Mouse (Mus musculus): Measurements from ENCODE around the gene Dlg2. TPM values are rescaled to one million over a fixed set of nuclear protein-coding genes. Genes with fewer than 3 reads are reported as not detected.

The Dlg2 gene
- polyA plus RNA-seq, 1 experiment from 2014 or later: 7.2 TPM

DNA sequence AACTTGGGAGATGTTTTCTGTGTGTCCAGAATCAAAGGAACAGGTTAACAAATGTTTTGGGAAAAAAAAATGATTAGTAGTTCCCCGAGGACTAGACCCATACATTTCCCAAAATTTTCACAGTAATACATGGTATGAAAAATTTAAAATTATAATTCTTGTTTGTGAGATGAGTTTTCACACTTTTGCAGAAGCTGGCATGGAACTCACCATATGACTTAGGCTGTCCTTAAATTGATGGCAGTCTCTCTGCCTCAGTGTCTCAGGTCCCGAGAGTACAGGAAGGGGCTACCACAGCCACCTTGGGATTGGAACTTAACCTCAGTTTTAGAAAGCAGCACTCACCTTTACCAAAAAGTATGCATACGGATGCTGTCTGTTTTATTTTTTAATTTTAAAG, 622.0 kb downstream of the Dlg2 start:
- Histone ChIP-seq H3K4me2 (replicated peaks) (no peak overlapping the region), H3K27ac (replicated peaks) (no peak overlapping the region), H3K9ac (no peak overlapping the region), H3K36me3 (no peaks in the 10 kb centered on the region), H3K9me3 (replicated peaks) (no peaks in the 10 kb centered on the region), H3K27me3 (no peaks in the 10 kb centered on the region), H3K4me3 (replicated peaks) (no peak overlapping the region), H3K4me1 (no peaks in the 10 kb centered on the region)
- ATAC-seq (ENCODE audit: insufficient number of reproducible peaks, low FRiP score, low TSS enrichment, low read depth): no peak
- WGBS: 80% methylated on average over 3 of the region's 3 CpGs

DNA sequence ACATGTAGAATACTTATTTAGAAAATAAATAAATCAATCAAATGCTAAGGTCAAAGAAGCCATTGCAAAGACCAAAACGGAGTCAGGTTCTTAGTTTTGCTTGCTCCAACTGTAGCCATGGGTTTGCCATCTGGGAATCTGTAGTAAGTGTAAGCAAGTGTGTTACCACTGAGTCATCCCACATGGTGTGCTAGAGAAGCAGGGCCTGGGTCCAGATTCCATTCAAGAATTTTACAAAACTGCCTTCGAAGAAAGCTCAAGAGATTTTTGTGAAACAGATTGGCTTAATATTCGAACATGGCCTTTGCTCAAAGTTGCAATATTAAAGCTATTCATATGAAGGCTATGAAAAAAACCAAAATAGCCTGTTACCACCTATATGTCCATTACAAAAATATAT, 633.1 kb downstream of the Dlg2 start:
- Histone ChIP-seq H3K36me3 (no peaks in the 10 kb centered on the region), H3K9ac (no peak overlapping the region), H3K27ac (replicated peaks) (no peak overlapping the region), H3K4me1 (no peaks in the 10 kb centered on the region), H3K27me3 (no peaks in the 10 kb centered on the region), H3K9me3 (replicated peaks) (no peaks in the 10 kb centered on the region), H3K4me3 (replicated peaks) (no peak overlapping the region), H3K4me2 (replicated peaks) (no peak overlapping the region)
- 67% methylated on average over 3 of the region's 3 CpGs for WGBS
- ATAC-seq (ENCODE audit: insufficient number of reproducible peaks, low FRiP score, low TSS enrichment, low read depth): no peak

DNA sequence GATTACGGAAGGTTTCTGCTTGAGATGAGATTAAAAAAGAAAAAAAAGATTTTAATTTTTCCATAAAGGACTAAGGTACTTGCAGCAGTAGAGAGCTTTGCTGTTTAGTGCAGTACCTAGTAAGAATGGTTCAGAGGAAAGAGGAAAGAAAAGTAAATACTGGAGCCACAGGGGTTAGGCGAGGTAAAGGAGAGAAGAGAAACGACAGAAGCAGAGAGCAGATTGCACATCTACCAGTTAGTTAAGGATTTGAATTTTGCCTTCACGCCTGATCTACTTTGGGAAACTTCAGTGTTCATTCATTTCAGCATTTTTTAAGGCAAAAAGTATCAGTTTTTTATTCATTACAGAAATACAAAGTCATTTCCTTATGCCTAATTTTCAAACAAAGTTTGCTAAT, 655.7 kb downstream of the Dlg2 start:
- Histone ChIP-seq H3K9me3 (replicated peaks) (no peaks in the 10 kb centered on the region), H3K4me1 (no peaks in the 10 kb centered on the region), H3K27me3 (no peaks in the 10 kb centered on the region), H3K4me3 (replicated peaks) (no peak overlapping the region), H3K27ac (replicated peaks) (no peak overlapping the region), H3K9ac (no peak overlapping the region), H3K4me2 (replicated peaks) (no peak overlapping the region), H3K36me3 (no peaks in the 10 kb centered on the region)
- WGBS: 75% methylated on average over 4 of the region's 4 CpGs
- ATAC-seq (ENCODE audit: insufficient number of reproducible peaks, low FRiP score, low TSS enrichment, low read depth): no peak

DNA sequence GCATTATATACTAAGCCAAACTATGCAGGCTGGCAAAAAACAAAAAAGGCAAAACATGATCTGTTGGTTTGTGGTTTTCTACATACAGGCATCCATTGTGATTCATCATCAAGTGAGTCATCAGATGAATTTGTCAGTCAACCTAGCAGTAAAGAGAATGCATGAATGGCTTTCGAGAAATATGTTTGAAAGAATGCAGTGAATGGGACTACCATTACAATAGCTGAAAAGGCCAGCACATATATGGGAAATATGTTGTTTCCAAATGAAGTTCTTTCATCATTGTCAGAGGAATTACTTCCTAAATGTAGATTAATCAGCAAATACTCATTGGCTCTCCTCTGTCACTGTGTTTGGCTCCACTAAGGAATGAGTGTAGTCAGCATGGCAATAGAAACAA, 677.6 kb downstream of the Dlg2 start:
- ATAC-seq (ENCODE audit: insufficient number of reproducible peaks, low FRiP score, low TSS enrichment, low read depth): no peak
- Histone ChIP-seq H3K27me3 (no peaks in the 10 kb centered on the region), H3K9me3 (replicated peaks) (no peaks in the 10 kb centered on the region), H3K4me3 (replicated peaks) (no peak overlapping the region), H3K36me3 (no peaks in the 10 kb centered on the region), H3K27ac (replicated peaks) (no peak overlapping the region), H3K4me2 (replicated peaks) (no peak overlapping the region), H3K4me1 (no peaks in the 10 kb centered on the region), H3K9ac (no peak overlapping the region)
- 83% methylated on average over 1 of the region's 1 CpGs for WGBS

DNA sequence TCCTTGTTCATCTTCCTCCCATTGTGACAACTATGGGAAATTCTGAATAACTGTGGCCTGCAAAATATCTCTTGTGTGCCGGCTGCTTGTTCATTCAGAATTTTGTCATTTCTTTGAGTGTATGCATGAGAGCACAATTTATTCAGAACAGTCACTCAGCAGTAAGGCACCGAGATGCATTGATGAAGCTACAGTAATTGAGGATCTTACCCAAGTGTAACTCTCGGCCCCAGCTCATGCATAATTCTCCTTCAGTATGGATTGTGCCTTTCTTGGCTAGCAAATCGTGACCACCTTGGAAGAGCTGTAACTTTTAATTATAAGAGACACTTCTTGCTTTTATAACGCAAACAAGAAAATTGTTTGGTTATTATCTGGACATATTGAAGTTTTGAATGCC, 682.7 kb downstream of the Dlg2 start:
- Histone ChIP-seq H3K9ac (no peak overlapping the region), H3K4me1 (no peaks in the 10 kb centered on the region), H3K4me3 (replicated peaks) (no peak overlapping the region), H3K27me3 (no peaks in the 10 kb centered on the region), H3K4me2 (replicated peaks) (no peak overlapping the region), H3K9me3 (replicated peaks) (no peaks in the 10 kb centered on the region), H3K36me3 (no peaks in the 10 kb centered on the region), H3K27ac (replicated peaks) (no peak overlapping the region)
- WGBS: 80% methylated on average over 5 of the region's 5 CpGs
- ATAC-seq (ENCODE audit: insufficient number of reproducible peaks, low FRiP score, low TSS enrichment, low read depth): no peak

DNA sequence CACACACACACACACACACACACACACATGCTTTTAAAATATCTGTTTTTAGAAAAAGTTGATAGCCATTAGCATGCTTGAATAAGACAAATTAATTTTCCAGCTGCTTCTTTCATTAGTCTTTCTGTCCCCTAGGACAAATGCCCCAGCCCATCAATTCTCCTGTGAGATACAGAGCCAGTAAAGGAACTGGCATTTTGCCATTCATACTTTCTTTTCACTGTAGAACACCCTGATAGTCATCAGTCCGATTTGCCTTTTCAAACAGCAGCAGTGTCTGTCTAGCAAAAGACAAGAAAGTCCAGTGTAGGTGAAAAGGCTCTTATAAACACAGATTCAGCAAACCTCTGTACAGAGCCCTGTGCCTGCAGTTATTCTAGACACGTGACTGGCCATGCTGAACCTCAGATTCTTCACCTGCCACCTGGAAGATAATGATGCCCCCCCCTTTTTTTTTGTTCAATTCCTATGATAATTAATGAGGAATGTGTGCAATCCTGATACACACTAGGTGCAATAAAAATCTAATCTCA, 685.2 kb downstream of the Dlg2 start:
- no peak overlapping the region for H3K27ac ChIP-seq (replicated peaks)
- ATAC-seq (ENCODE audit: insufficient number of reproducible peaks, low FRiP score, low TSS enrichment, low read depth): no peak
- no peaks in the 10 kb centered on the region for H3K4me1 ChIP-seq
- H3K4me2 ChIP-seq (replicated peaks): no peak overlapping the region
- no peak overlapping the region for H3K9ac ChIP-seq
- 62% methylated on average over 2 of the region's 2 CpGs for WGBS
- no peak overlapping the region for H3K4me3 ChIP-seq (replicated peaks)
- H3K9me3 ChIP-seq (replicated peaks): no peaks in the 10 kb centered on the region
- no peaks in the 10 kb centered on the region for H3K36me3 ChIP-seq
- no peaks in the 10 kb centered on the region for H3K27me3 ChIP-seq

DNA sequence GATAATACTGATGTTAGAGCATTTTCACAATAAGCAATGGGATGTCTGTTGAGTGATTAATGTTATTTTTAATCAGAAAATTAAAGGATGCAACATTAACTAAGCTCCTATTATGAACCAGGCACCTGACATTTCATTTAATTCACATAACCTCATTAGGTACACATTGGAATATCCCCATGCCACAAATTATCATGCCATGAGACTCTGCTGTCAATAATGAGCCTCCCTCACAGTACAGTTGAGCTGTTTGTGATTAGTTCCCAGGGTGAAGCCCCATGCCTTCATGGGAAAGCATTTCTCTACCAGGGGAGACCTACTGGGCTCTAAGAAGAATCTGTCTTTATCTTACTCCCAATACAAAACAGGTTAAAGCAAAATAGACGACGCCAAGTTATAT, 697.1 kb downstream of the Dlg2 start:
- ATAC-seq (ENCODE audit: insufficient number of reproducible peaks, low FRiP score, low TSS enrichment, low read depth): no peak
- Histone ChIP-seq H3K4me2 (replicated peaks) (no peak overlapping the region), H3K9ac (no peak overlapping the region), H3K4me3 (replicated peaks) (no peak overlapping the region), H3K9me3 (replicated peaks) (no peaks in the 10 kb centered on the region), H3K4me1 (no peaks in the 10 kb centered on the region), H3K27me3 (no peaks in the 10 kb centered on the region), H3K27ac (replicated peaks) (no peak overlapping the region), H3K36me3 (no peaks in the 10 kb centered on the region)
- WGBS: 93% methylated on average over 2 of the region's 2 CpGs

DNA sequence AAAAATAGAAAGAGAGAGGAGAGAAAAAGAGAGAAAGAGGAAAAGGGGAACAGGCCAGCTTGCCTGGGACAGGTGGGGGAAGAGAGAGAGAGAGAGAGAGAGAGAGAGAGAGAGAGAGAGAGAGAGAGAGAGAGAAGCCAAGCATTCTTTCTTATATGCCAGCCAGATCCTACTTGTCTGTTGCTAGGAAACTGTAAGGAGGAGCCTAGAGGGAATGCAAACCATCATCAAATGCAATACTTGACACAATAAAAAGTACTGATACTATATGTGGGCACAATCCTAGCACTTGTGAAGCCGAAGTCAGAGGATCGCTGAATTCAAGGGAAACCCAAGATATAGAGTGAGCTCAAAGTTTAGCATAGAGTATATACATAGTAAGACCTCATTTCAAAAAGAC, 711.7 kb downstream of the Dlg2 start:
- 88% methylated on average over 2 of the region's 2 CpGs for WGBS
- no peak for ATAC-seq (ENCODE audit: insufficient number of reproducible peaks, low FRiP score, low TSS enrichment, low read depth)
- no peak overlapping the region for H3K27ac ChIP-seq (replicated peaks)

DNA sequence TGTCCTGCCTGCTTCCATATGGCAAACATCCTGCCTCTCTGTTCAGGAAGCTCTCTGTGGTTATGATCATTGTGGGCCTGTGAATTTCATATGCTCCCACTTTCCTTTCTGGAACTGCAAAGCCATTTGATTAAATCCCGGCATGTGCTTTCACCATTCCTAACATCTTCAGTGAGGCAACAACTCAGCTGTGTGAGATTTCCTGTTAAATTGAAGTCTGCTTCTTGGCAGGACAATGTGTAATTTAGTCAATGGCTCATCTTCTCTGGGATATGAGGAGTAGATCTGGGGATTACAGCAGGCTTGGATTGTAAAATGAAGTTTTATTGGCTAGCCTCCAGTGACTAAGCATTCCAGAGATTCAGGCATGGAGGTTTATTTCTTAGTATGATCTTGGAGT, 722.9 kb downstream of the Dlg2 start:
- no peaks in the 10 kb centered on the region for H3K9me3 ChIP-seq (replicated peaks)
- WGBS: 49% methylated on average over 1 of the region's 1 CpGs
- H3K27me3 ChIP-seq: no peaks in the 10 kb centered on the region
- H3K4me1 ChIP-seq: no peaks in the 10 kb centered on the region
- no peak for ATAC-seq (ENCODE audit: insufficient number of reproducible peaks, low FRiP score, low TSS enrichment, low read depth)
- H3K4me3 ChIP-seq (replicated peaks): no peak overlapping the region
- no peak overlapping the region for H3K4me2 ChIP-seq (replicated peaks)
- no peak overlapping the region for H3K27ac ChIP-seq (replicated peaks)
- H3K9ac ChIP-seq: no peak overlapping the region
- H3K36me3 ChIP-seq: no peaks in the 10 kb centered on the region

More for the DNA sequence above, 711.7 kb downstream of the Dlg2 start:
- no peaks in the 10 kb centered on the region for H3K27me3 ChIP-seq
- no peak overlapping the region for H3K9ac ChIP-seq
- no peak overlapping the region for H3K4me3 ChIP-seq (replicated peaks)
- H3K4me1 ChIP-seq: no peaks in the 10 kb centered on the region
- H3K36me3 ChIP-seq: no peaks in the 10 kb centered on the region
- no peaks in the 10 kb centered on the region for H3K9me3 ChIP-seq (replicated peaks)
- no peak overlapping the region for H3K4me2 ChIP-seq (replicated peaks)

DNA sequence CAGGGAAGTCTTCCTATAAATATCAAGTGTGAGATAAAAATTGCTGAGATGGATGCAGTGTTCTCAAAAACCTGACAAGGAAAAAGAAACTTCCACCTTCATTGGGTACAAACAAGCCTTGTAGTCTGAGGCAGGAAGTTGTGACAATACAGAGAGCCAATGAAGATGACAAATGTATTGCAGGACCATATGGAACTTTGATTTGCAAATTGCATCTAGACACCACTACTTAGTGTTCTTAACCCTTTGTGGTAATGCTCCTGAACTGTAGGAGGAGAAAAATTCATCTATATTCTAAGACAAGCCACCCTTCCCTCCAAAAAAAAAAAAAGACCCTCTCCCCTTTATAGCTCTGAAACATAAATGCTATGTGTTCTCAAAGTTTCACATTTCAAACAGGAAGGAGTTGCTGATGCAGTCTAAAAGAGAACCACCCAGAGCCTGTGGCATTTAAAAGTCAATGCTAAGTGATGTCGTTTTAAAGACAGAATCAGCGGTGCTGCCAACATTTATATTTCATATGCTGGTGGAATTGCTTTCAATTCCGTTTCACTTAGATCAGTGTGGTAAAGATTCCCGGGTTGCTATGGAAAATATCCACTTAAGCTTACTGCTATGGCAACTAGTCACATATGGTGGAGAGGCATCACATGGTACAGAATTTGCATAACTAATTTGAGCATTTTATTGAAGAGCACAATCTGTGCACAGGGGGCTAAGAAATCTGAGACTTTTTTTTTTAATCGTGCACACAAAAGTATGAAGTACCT, 731.8 kb downstream of the Dlg2 start:
- no peak overlapping the region for H3K27ac ChIP-seq (replicated peaks)
- no peaks in the 10 kb centered on the region for H3K4me1 ChIP-seq
- no peak overlapping the region for H3K4me2 ChIP-seq (replicated peaks)
- no peak overlapping the region for H3K4me3 ChIP-seq (replicated peaks)
- no peak for ATAC-seq (ENCODE audit: insufficient number of reproducible peaks, low FRiP score, low TSS enrichment, low read depth)
- no peaks in the 10 kb centered on the region for H3K36me3 ChIP-seq
- whole genome bisulfite sequencing: 34% methylated on average over 5 of the region's 5 CpGs
- H3K9ac ChIP-seq: no peak overlapping the region
- H3K9me3 ChIP-seq (replicated peaks): no peaks in the 10 kb centered on the region
- no peaks in the 10 kb centered on the region for H3K27me3 ChIP-seq

DNA sequence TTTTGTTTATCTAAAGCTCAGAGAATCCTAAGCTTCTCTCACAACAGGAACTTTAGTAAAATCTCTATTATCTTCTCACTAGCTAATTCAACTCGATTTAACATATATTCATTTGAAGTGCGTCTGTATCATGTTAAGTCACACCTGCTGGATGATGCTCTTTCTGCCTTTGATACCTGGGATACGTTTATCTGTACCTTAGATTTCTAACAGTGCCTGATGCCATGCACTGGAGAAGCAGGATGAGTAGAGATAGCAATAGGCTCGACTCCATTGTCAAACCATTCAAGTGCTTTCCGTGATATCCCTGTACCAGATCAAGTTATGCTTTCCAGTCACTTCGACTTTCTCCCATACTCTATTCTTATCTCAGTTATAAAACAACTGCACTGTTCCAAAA, 732.5 kb downstream of the Dlg2 start:
- no peaks in the 10 kb centered on the region for H3K9me3 ChIP-seq (replicated peaks)
- H3K4me1 ChIP-seq: no peaks in the 10 kb centered on the region
- no peak overlapping the region for H3K4me3 ChIP-seq (replicated peaks)
- H3K9ac ChIP-seq: no peak overlapping the region
- H3K27me3 ChIP-seq: no peaks in the 10 kb centered on the region
- H3K4me2 ChIP-seq (replicated peaks): no peak overlapping the region
- ATAC-seq (ENCODE audit: insufficient number of reproducible peaks, low FRiP score, low TSS enrichment, low read depth): no peak
- 73% methylated on average over 6 of the region's 6 CpGs for WGBS
- no peaks in the 10 kb centered on the region for H3K36me3 ChIP-seq
- H3K27ac ChIP-seq (replicated peaks): no peak overlapping the region

DNA sequence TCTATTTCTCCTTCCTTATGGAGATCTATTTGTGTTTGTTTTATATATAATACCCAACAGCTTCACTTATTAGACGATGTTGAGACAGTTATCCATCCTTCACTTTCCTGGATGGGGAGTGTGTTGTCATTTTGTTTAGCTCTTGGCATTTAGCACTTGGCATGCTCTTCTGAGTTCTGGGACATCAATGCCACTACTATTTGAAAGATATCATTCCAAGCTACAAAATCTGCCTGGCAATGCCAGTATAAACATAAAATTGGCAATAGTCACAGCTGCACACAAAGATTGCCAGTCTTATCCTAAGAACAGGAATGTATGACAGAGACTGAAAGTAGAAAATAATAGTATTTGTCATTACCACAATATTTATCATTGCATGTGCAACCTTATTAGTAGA, 735.8 kb downstream of the Dlg2 start:
- ATAC-seq (ENCODE audit: insufficient number of reproducible peaks, low FRiP score, low TSS enrichment, low read depth): no peak
- WGBS: 75% methylated on average over 1 of the region's 1 CpGs
- Histone ChIP-seq H3K9ac (no peak overlapping the region), H3K9me3 (replicated peaks) (no peaks in the 10 kb centered on the region), H3K4me2 (replicated peaks) (no peak overlapping the region), H3K4me3 (replicated peaks) (no peak overlapping the region), H3K4me1 (no peaks in the 10 kb centered on the region), H3K27me3 (no peaks in the 10 kb centered on the region), H3K27ac (replicated peaks) (no peak overlapping the region), H3K36me3 (no peaks in the 10 kb centered on the region)
